Mouse (Mus musculus) lung, postnatal 0 days (tissue): ENCODE results near the gene Megf6.

Experiments
- CTCF ChIP-seq: IDR thresholded peaks from 2 replicates; pipeline ENCODE4 v1.5.1; 2016; ENCODE audit warnings: antibody characterized with exemption, mild to moderate bottlenecking
- EP300 ChIP-seq: IDR thresholded peaks from 2 replicates; pipeline ENCODE4 v1.6.1; 2016; ENCODE audit warnings: antibody characterized with exemption, mild to moderate bottlenecking, control low read depth

DNA sequence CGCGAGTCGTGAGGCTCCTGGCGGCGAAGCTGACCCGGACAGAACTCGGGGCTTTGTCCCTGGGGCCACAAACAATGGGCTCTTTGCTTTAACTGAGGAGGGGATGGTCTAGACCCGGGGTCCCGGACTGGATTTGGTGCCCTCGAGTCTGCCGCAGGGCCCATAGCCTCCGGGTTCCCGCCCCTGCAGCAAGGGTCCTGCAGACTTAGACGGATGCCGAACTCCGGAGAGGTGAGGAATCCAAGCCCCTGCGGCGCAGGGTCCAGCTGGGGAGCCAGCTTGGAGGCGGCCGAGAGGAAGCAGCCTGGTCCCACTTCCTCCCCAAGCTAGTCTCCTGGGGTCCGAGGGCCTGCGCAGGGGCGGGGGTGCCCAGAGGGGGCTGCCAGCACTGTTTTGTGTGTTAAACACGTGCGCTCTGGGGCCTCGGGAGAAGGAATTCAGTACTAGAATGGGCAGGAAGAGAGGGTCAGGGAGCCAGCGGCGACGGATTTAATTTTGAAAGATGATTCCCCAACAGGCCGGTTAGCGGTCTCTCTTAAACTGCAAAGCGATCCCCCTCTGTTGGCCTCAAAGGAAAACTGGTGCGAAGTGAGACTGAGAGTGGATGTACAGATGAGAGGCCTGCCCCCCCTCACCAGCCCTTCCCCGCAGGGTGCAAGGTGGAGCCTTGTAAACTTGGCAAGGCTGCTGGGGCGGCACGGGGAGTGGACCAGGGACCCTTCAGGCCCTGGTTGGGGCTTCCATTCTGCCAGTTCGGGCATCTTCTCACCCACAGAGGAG lies 811 bp downstream of the Megf6 start:
- TF ChIP-seq EP300 (no peak), CTCF (no peak)
